Mouse (Mus musculus) midbrain, postnatal 0 days (tissue): ENCODE results near the gene Pfkfb2. TPM values are rescaled to one million over a fixed set of nuclear protein-coding genes. Genes with fewer than 3 reads are reported as not detected.

Source experiments
- ATAC-seq: fragments of 200-750 bp; cut with Nextera tagmentation; 2 replicates; pipeline ENCODE4 v1.8.0; 2017; ENCODE audit warnings: moderate number of reproducible peaks, mild to moderate bottlenecking, moderate TSS enrichment, moderate library complexity; ENCODE audit not compliant: low FRiP score
- DNase-seq: peaks from one replicate; pipeline ENCODE4 v3.0.0-alpha.2; 2015; ENCODE audit warnings: low spot score
- H3K27ac ChIP-seq: fragments of 300-500 bp; sonication (generic); 2 replicates; pipeline ENCODE4 v1.5.1; 2014; ENCODE audit warnings: low read depth, mild to moderate bottlenecking, low read length, mixed read lengths
- H3K27me3 ChIP-seq: fragments of 300-500 bp; sonication (generic); 2 replicates; pipeline ENCODE4 v1.6.1; 2014; ENCODE audit warnings: low read length, control low read depth, mixed read lengths; ENCODE audit not compliant: insufficient read depth
- H3K36me3 ChIP-seq: fragments of 300-500 bp; sonication (generic); 2 replicates; pipeline ENCODE4 v1.6.1; 2014; ENCODE audit warnings: low read length, control low read depth, mixed read lengths; ENCODE audit not compliant: insufficient read depth
- H3K4me1 ChIP-seq: fragments of 300-500 bp; sonication (generic); 2 replicates; pipeline ENCODE4 v1.6.1; 2014; ENCODE audit warnings: mild to moderate bottlenecking, control low read depth, antibody characterized with exemption, low read length, mixed read lengths; ENCODE audit not compliant: insufficient read depth
- H3K4me2 ChIP-seq: fragments of 300-500 bp; sonication (generic); 2 replicates; pipeline ENCODE4 v1.6.1; 2014; ENCODE audit warnings: low read depth, mild to moderate bottlenecking, low read length, mixed read lengths; ENCODE audit not compliant: poor library complexity, severe bottlenecking
- H3K4me3 ChIP-seq: fragments of 300-500 bp; sonication (generic); 2 replicates; pipeline ENCODE4 v1.5.1; 2014; ENCODE audit warnings: low read depth, mild to moderate bottlenecking, low read length, moderate library complexity
- H3K9ac ChIP-seq: fragments of 300-500 bp; sonication (generic); replicated peaks from 2 replicates; pipeline ENCODE4 v1.6.1; 2014; ENCODE audit warnings: mild to moderate bottlenecking, low read length, moderate library complexity, mixed read lengths; ENCODE audit not compliant: poor library complexity, severe bottlenecking
- H3K9me3 ChIP-seq: fragments of 300-500 bp; sonication (generic); 2 replicates; pipeline ENCODE4 v1.6.1; 2016; ENCODE audit warnings: low read length, control low read depth
- CTCF ChIP-seq: IDR thresholded peaks from 2 replicates; pipeline ENCODE4 v1.5.1; 2016; ENCODE audit warnings: antibody characterized with exemption, mild to moderate bottlenecking
- WGBS: fragments of 180-500 bp; shearing (Covaris S2); extraction: QIAGEN DNeasy Blood & Tissue Kit; methylation state at CpG from one replicate; pipeline ENCODE4 v1.1.7; 2014; 5-methylcytosine and 5-hydroxymethylcytosine counted together
- polyA plus RNA-seq: library from polyadenylated mRNA; unstranded; fragments of >200 nt; fragmentation: Nextera tagmentation; extraction: Ambion mirVana; gene quantifications from 2 replicates; pipeline ENCODE4 v1.2.1, GENCODE M21; 2015
- total RNA-seq: library from RNA; depleted of rRNA; stranded (reverse); fragments of >200 nt; gene quantifications from 2 replicates; pipeline ENCODE4 v1.2.3, GENCODE M21; 2014

The Pfkfb2 gene
- total and polyA plus RNA-seq, 2 experiments from 2014 or later, result 17.2 to 26.6 TPM

DNA sequence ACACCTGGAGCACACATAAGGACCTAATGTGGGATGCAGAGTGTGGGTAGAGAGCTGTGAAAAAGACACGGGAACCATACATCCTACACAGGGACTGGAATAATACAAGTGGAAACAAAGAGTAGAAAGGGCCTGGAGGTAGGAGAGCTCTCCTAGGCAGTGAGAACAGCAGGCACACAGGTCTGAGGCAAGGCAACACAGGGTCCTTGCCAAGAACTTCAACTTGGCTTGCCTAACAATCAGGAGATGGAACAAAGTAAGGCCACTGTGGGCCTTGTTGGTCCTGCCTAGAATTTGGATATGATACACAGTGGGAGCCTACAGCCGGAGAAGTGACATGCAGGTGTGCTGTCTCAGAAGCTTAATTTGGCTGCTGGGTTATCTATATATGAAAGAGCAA lies 40.9 kb upstream of the Pfkfb2 start:
- no peak for TF ChIP-seq CTCF
- no peak overlapping the region for H3K4me2 ChIP-seq
- H3K4me1 ChIP-seq, result no peaks in the 10 kb centered on the region
- 88% methylated on average over 2 of the region's 2 CpGs for WGBS
- ATAC-seq, result no peak
- H3K27me3 ChIP-seq, result no peaks in the 10 kb centered on the region
- no peaks in the 10 kb centered on the region for H3K36me3 ChIP-seq
- H3K9ac ChIP-seq, result no peak overlapping the region
- H3K27ac ChIP-seq, result no peak overlapping the region
- H3K4me3 ChIP-seq, result no peak overlapping the region
- H3K9me3 ChIP-seq, result no peaks in the 10 kb centered on the region
- no peak for DNase-seq

DNA sequence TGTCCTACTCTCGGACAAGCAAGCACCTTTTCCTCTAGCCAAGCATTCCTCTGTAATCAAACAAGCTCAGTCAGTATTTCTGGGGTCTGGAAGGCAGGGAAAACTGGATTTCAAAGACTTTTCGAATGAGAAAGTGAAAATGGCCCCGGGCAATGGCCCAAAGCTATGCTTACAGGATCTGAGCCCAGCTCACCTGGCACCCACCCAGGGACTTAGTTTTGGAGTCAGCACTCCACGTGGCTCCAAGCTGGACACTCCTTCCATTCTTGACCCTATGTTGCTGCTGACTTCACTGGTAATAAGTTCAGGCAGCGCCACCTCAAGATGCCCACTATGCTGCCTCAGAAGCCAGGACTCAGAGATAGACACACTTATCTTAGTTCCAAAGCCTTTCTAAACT lies 38.0 kb upstream of the Pfkfb2 start:
- Histone ChIP-seq H3K9ac (no peak overlapping the region), H3K36me3 (no peaks in the 10 kb centered on the region), H3K4me2 (no peak overlapping the region), H3K27ac (no peak overlapping the region), H3K4me3 (no peak overlapping the region), H3K9me3 (no peaks in the 10 kb centered on the region), H3K27me3 (no peaks in the 10 kb centered on the region), H3K4me1 (no peaks in the 10 kb centered on the region)
- ATAC-seq (no peak), DNase-seq (no peak)
- no peak for TF ChIP-seq CTCF
- WGBS, result 75% methylated on average over 5 of the region's 5 CpGs

DNA sequence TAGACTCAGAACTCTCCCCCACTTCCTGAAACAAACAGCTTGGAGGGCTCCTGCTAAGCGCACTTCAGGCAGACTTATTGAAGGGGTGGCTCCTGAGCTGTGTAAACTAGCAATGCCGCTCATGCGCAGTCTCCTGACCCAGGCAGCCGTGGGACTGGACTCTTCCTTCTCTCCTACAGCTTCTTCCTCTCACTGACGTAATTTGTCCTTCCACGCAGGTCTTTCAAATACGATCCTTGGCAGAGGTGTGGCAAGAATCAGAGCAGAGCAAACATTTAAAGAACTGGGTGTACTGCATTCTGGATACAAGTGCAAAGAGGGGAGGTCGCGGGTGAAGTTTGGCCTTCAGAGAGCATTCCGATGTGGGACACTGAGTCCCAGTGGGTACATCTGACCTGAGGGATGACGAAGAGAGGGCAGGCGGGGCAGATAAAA lies 35.0 kb upstream of the Pfkfb2 start:
- DNase-seq (no peak), ATAC-seq (no peak)
- no peaks in the 10 kb centered on the region for H3K27me3 ChIP-seq
- H3K9me3 ChIP-seq, result no peaks in the 10 kb centered on the region
- no peaks in the 10 kb centered on the region for H3K36me3 ChIP-seq
- no peak overlapping the region for H3K9ac ChIP-seq
- WGBS, result 89% methylated on average over 12 of the region's 12 CpGs
- H3K4me2 ChIP-seq, result no peak overlapping the region
- no peak overlapping the region for H3K4me3 ChIP-seq
- H3K4me1 ChIP-seq, result no peaks in the 10 kb centered on the region
- H3K27ac ChIP-seq, result no peak overlapping the region
- TF ChIP-seq CTCF, result no peak

DNA sequence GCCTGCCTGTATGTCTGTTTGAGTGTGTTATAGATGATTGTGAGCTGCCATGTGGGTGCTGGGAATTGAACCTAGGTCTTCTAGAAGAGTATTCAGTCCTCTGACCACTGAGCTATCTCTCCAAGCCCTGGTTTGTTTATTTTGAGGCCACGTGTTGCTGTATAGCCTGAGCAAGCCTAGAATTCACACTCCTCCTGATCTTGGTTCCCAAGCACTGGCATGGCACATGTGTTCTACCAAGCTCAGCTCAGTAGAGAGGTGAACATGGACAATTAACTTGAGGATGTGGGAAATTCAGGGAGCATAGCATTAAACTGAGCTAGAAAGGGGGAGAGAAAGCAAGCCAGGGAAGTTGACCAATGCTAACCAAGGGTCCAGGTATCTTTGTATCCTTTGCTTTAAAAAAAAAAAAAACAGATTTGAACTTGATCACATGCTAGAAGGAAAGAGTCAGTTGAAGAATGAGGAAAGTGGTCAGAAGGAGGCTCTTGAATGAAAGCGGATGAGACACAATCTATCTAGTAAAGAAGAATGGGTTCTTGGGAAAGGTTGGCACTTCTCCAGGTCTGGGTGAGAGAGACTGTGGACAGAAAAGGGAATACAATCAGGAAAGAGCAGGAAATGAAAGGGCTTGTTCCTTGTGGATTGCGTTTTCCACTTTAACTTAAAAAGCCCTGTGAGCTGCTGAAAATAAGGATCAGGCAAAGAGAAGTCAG lies 33.1 kb upstream of the Pfkfb2 start:
- H3K36me3 ChIP-seq, result no peaks in the 10 kb centered on the region
- no peaks in the 10 kb centered on the region for H3K27me3 ChIP-seq
- no peak overlapping the region for H3K4me3 ChIP-seq
- no peak for TF ChIP-seq CTCF
- no peak for ATAC-seq
- H3K4me2 ChIP-seq, result no peak overlapping the region
- no peak for DNase-seq
- WGBS, result 83% methylated on average over 3 of the region's 3 CpGs
- H3K27ac ChIP-seq, result no peak overlapping the region
- no peaks in the 10 kb centered on the region for H3K4me1 ChIP-seq
- no peaks in the 10 kb centered on the region for H3K9me3 ChIP-seq
- no peak overlapping the region for H3K9ac ChIP-seq

DNA sequence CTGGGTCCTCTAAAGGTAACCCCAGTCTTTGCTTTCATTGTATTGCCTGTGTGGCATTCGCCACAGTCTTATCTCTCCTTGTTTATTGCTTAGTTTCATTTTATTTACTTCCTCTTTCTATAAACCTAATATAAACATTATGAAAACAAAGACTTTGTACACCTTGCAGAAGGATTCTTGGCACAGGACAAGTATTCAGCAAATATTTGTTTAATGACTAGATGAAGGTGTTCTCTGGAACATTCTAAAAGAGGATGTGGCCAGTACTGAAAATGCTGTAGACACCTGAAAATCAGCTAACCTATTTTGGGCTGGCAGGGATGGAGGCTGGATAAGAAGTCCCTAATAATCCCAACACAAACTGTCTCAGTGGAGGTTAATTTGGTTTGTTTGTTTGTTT lies 32.5 kb upstream of the Pfkfb2 start:
- Histone ChIP-seq H3K9ac (no peak overlapping the region), H3K4me3 (no peak overlapping the region), H3K36me3 (no peaks in the 10 kb centered on the region), H3K4me2 (no peak overlapping the region), H3K27ac (no peak overlapping the region), H3K9me3 (no peaks in the 10 kb centered on the region), H3K27me3 (no peaks in the 10 kb centered on the region), H3K4me1 (no peaks in the 10 kb centered on the region)
- DNase-seq (no peak), ATAC-seq (no peak)
- WGBS, result 86% methylated on average over 1 of the region's 1 CpGs
- TF ChIP-seq CTCF, result no peak

DNA sequence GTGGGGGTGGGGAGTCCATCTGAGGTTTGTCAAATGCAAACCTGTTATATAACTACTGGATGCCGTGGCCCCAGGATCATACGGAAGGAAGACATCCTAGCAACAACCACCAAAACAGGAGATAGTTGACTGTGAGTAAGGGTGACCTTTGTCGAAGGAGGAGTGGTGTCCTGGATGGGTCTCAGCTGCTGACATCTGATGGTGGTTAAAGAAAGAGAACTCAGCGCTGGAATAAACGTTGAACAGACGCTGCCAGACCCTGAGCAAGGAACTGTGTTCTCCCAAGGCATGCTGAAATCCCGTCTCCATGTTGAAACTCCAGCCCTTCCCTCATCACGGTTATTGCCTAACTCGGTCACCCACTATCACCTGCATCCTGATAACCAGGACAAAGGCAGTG lies 30.6 kb upstream of the Pfkfb2 start:
- H3K27me3 ChIP-seq, result no peaks in the 10 kb centered on the region
- no peak overlapping the region for H3K27ac ChIP-seq
- H3K9ac ChIP-seq, result no peak overlapping the region
- no peak overlapping the region for H3K4me3 ChIP-seq
- no peak overlapping the region for H3K4me2 ChIP-seq
- DNase-seq (no peak), ATAC-seq (no peak)
- H3K9me3 ChIP-seq, result no peaks in the 10 kb centered on the region
- 86% methylated on average over 9 of the region's 9 CpGs for WGBS
- no peaks in the 10 kb centered on the region for H3K36me3 ChIP-seq
- no peak for TF ChIP-seq CTCF
- no peaks in the 10 kb centered on the region for H3K4me1 ChIP-seq
